Mouse (Mus musculus): ENCODE measurements around the gene Rmi2. TPM values are rescaled to one million over a fixed set of nuclear protein-coding genes. Genes with fewer than 3 reads are reported as not detected.

Rmi2 gene
- polyA plus RNA-seq, 1 experiment from 2014 or later, result 2.8 TPM

DNA sequence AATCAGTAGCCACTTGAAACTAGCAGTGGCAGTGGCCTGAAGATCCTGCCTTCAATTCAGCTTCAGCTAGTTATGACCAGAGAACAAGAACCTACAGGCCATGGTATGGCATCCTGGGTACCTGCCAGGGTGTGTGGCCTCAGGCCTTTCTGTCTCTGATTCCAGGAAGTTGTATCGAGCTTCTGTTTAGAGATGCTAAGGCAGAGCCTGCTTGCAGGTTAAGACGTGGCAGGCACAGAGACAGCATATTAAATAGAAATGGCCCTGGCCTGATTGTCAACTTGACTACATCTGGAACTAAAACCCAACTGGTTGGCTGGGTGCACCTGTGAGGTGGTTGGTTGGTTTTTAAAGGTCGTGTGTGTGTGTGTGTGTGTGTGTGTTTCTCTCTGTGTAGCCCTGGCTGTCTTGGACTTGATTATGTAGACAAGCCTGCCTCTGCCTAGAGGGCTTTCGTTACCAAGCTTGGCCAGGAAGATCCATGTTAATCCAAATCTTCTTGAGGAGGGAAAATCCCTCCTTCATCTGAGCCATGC is 38.0 kb downstream of the Rmi2 start:
- Histone ChIP-seq H3K27me3 (no peaks in the 10 kb centered on the region), H3K9ac (no peak overlapping the region), H3K4me2 (no peak overlapping the region), H3K36me3 (no peaks in the 10 kb centered on the region), H3K4me1 (peaks cover 4% of the 10 kb centered on the region), H3K27ac (no peak overlapping the region), H3K4me3 (no peak overlapping the region), H3K9me3 (no peaks in the 10 kb centered on the region)
- no peak for ATAC-seq (ENCODE audit: insufficient number of reproducible peaks, low FRiP score, low TSS enrichment, low read depth)
- 64% methylated on average over 4 of the region's 4 CpGs for WGBS

DNA sequence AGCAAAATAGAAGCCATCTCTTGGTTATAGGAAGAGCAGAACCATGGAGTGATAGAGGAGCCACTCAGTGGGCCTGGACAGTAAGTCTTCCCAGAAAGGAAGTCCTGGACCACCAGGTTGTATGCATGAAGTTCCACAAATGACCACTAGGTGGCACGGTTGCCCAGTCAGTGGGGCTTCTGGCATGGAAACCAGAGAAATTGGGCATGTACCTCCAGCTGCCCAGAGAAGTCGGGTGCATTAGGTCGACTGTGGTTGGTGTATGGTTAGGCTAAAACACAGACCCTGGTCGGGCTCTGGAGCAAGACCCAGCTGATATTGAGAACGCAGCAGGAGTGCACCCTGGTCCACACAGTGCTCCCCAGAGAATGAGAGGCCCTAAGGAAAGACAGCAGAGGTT is 38.8 kb downstream of the Rmi2 start:
- Histone ChIP-seq H3K9ac (no peak overlapping the region), H3K4me1 (no peaks in the 10 kb centered on the region), H3K27me3 (no peaks in the 10 kb centered on the region), H3K27ac (no peak overlapping the region), H3K9me3 (no peaks in the 10 kb centered on the region), H3K36me3 (no peaks in the 10 kb centered on the region), H3K4me3 (no peak overlapping the region), H3K4me2 (no peak overlapping the region)
- 5% methylated on average over 5 of the region's 5 CpGs for WGBS
- 0 out of 2 replicates have a peak, but pooled peaks have one; percentile 9 for ATAC-seq (ENCODE audit: insufficient number of reproducible peaks, low FRiP score, low TSS enrichment, low read depth)

DNA sequence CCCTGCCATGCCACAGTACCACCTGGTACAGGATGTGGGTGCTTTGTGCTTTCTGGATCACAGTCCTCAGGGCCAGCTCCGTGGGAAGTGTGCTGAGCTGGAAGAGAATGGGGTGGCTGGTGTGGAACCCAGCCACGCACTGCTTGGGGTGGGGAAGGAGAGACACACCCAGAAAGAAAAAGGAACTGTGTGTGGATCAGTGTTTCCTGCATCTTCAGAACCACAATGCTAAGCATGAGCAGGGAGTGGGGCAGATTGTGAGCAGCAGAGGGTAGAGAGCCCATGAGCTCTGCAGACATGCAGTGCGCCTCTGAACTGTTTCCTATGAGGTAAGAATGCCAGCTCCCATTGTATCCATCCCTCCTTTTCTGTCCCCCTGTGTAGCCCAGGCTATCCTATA is 43.4 kb downstream of the Rmi2 start:
- no peak for ATAC-seq (ENCODE audit: insufficient number of reproducible peaks, low FRiP score, low TSS enrichment, low read depth)
- 73% methylated on average over 3 of the region's 3 CpGs for WGBS
- H3K27ac ChIP-seq, result no peak overlapping the region

DNA sequence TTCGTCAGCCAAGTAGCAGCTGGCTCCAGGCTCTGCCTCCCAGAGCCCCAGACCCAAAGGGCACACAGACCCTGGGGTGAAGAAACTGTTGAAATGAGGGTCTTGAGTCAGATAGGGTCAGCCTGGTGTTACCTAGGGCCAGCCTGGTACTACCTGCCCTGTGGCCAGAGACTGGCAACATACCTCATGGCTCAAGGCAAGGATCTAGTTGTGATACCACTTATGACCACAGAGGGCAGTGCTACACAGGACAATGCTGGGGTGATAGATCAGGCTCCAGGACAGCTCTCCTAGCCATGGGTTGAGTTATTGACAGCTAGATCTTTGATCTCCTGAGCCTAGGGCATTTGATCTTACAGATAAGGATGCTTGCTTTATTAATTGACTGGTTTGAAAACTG is 44.6 kb downstream of the Rmi2 start:
- Histone ChIP-seq H3K27me3 (no peaks in the 10 kb centered on the region), H3K9me3 (no peaks in the 10 kb centered on the region), H3K9ac (no peak overlapping the region), H3K4me2 (no peak overlapping the region), H3K4me1 (peaks cover 11% of the 10 kb centered on the region), H3K36me3 (no peaks in the 10 kb centered on the region), H3K4me3 (no peak overlapping the region), H3K27ac (no peak overlapping the region)
- 100% methylated on average over 1 of the region's 1 CpGs for WGBS
- no peak for ATAC-seq (ENCODE audit: insufficient number of reproducible peaks, low FRiP score, low TSS enrichment, low read depth)

More for the DNA sequence above, 43.4 kb downstream of the Rmi2 start:
- H3K9ac ChIP-seq, result no peak overlapping the region
- H3K4me1 ChIP-seq, result peaks cover 11% of the 10 kb centered on the region
- no peaks in the 10 kb centered on the region for H3K27me3 ChIP-seq
- no peaks in the 10 kb centered on the region for H3K36me3 ChIP-seq
- H3K4me3 ChIP-seq, result no peak overlapping the region
- H3K4me2 ChIP-seq, result no peak overlapping the region
- H3K9me3 ChIP-seq, result no peaks in the 10 kb centered on the region

DNA sequence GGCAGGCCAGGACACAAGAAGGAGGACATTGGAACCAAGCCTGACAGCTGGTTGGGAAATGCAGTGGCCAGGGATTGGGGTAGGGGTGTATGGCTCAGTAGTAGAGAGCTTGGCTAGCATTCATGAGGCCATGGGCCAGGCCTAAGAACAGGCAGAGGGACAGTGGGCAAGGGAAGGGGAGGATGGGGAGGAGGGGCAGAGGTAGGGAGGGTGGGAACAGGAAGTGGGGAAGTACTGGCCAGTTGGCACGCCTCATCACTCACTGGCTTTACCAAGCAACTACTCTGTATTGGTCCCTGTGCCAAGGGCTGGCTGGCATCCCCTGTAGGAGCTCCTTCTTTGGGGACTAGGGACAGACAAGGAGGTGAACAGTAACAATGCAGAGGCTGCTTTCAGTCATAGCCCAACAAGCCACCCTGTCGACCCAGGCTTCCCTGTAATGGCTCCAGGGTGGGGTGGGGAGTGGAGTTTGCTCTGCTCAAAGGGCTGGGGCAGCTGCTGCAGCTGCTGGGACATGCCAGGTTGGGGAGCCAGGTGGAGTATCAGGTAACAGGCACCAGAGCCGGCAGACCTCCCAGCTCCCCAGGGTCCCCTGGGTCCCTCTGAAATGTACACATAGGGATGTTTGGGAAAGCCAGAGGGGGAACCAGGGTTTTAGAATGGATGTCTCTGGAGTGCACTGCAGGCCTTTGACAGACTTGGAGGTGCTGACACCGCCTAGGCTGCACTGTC is 46.5 kb downstream of the Rmi2 start:
- ATAC-seq (ENCODE audit: insufficient number of reproducible peaks, low FRiP score, low TSS enrichment, low read depth), result no peak
- no peaks in the 10 kb centered on the region for H3K36me3 ChIP-seq
- H3K4me1 ChIP-seq, result peaks cover 11% of the 10 kb centered on the region
- H3K4me3 ChIP-seq, result no peak overlapping the region
- H3K9me3 ChIP-seq, result no peaks in the 10 kb centered on the region
- 36% methylated on average over 4 of the region's 4 CpGs for WGBS
- H3K9ac ChIP-seq, result no peak overlapping the region
- no peak overlapping the region for H3K27ac ChIP-seq
- H3K27me3 ChIP-seq, result no peaks in the 10 kb centered on the region
- H3K4me2 ChIP-seq, result no peak overlapping the region

- Histone ChIP-seq H3K4me2 (no peak overlapping the region), H3K36me3 (no peaks in the 10 kb centered on the region), H3K9ac (no peak overlapping the region), H3K27me3 (no peaks in the 10 kb centered on the region), H3K4me3 (no peak overlapping the region), H3K27ac (no peak overlapping the region), H3K9me3 (no peaks in the 10 kb centered on the region), H3K4me1 (no peaks in the 10 kb centered on the region)
- WGBS, result 78% methylated on average over 2 of the region's 2 CpGs
- ATAC-seq (ENCODE audit: insufficient number of reproducible peaks, low FRiP score, low TSS enrichment, low read depth), result no peak
These were observed 52.6 kb downstream of the Rmi2 start for GRCm38 (mm10) chr16:10887436-10887835.

- Histone ChIP-seq H3K27ac (no peak overlapping the region), H3K36me3 (no peaks in the 10 kb centered on the region), H3K9ac (no peak overlapping the region), H3K9me3 (no peaks in the 10 kb centered on the region), H3K4me3 (no peak overlapping the region), H3K4me1 (no peaks in the 10 kb centered on the region), H3K27me3 (no peaks in the 10 kb centered on the region), H3K4me2 (no peak overlapping the region)
- 78% methylated on average over 3 of the region's 3 CpGs for WGBS
- ATAC-seq (ENCODE audit: insufficient number of reproducible peaks, low FRiP score, low TSS enrichment, low read depth), result no peak
These were observed 55.5 kb downstream of the Rmi2 start for GRCm38 (mm10) chr16:10890363-10890762.

DNA sequence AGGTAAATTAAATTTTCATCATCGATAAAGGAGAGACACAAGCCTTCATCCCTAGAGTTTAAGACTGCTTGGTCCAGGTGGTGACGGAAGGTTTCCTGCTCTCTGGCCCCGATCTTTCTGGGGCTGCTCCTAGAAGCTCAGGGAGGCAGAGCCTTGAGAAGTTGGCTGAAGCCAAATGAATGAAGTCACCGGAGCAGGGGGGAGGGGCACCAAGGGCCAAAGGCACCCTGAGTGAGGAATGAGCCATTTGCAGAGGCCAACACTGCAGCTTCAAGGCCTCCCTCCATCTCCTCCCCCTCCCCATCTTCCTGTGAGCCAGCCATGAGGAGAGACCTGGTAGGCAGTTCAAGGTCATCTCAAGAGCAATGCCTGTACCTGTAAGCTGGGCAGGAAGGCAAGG is 58.3 kb downstream of the Rmi2 start:
- Histone ChIP-seq H3K27me3 (no peaks in the 10 kb centered on the region), H3K27ac (no peak overlapping the region), H3K9me3 (no peaks in the 10 kb centered on the region), H3K4me3 (no peak overlapping the region), H3K4me2 (no peak overlapping the region), H3K36me3 (no peaks in the 10 kb centered on the region), H3K4me1 (peaks cover 7% of the 10 kb centered on the region; the same call in 1 of the 2 replicates), H3K9ac (no peak overlapping the region)
- 62% methylated on average over 4 of the region's 4 CpGs for WGBS
- no peak for ATAC-seq (ENCODE audit: insufficient number of reproducible peaks, low FRiP score, low TSS enrichment, low read depth)

- Histone ChIP-seq H3K4me2 (no peak overlapping the region), H3K9ac (no peak overlapping the region), H3K27me3 (no peaks in the 10 kb centered on the region), H3K36me3 (no peaks in the 10 kb centered on the region), H3K4me3 (no peak overlapping the region), H3K27ac (peak overlapping the region; percentile 65), H3K4me1 (peaks cover 7% of the 10 kb centered on the region; the same call in 1 of the 2 replicates), H3K9me3 (no peaks in the 10 kb centered on the region)
- no peak for ATAC-seq (ENCODE audit: insufficient number of reproducible peaks, low FRiP score, low TSS enrichment, low read depth)
- 61% methylated on average over 3 of the region's 3 CpGs for WGBS
These were observed 61.0 kb downstream of the Rmi2 start for GRCm38 (mm10) chr16:10895906-10896305.

DNA sequence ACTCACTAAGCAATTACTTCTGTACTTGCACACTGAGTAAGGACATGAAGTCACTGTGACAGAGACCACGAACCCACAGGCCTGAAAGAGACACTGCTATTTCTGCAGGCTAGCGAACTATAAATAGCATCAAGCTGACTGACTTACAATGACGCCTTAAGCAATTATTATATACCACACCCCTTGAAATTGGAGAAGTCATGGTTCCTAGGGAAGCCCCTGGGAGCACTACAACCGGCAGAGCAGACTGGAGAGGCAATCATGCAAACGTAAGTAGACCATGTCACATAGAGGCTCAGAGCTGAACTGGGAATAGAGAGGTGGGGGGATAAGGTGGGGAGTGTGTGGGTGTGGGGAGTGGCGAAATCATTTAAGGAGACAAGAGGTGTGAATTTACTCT is 62.5 kb downstream of the Rmi2 start:
- peak; percentile 41; the same call in 1 of the 2 replicates for ATAC-seq (ENCODE audit: insufficient number of reproducible peaks, low FRiP score, low TSS enrichment, low read depth)
- no peaks in the 10 kb centered on the region for H3K9me3 ChIP-seq
- no peaks in the 10 kb centered on the region for H3K27me3 ChIP-seq
- no peak overlapping the region for H3K4me3 ChIP-seq
- no peak overlapping the region for H3K9ac ChIP-seq
- H3K27ac ChIP-seq, result no peak overlapping the region
- WGBS, result 29% methylated on average over 6 of the region's 6 CpGs
- no peak overlapping the region for H3K4me2 ChIP-seq
- peaks cover 7% of the 10 kb centered on the region; the same call in 1 of the 2 replicates for H3K4me1 ChIP-seq
- H3K36me3 ChIP-seq, result no peaks in the 10 kb centered on the region

DNA sequence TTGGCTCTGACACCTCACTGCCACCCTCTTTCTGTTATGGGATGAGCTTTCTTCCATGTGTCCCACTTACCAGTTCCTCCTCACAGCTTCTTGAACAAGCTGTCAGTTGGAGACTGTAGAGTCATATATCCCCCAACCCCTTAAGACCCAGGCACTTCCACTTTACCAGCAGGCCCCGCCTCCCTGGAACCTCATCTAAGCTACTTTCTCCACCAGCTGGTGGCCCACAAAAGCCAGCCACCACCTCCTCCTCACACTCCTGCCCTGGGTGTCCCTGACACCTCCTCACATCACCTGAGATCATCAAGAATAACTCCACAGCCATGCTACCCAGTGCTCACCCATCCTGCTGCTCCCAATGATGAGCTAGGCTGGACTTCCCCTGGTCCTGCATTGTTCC is 65.9 kb downstream of the Rmi2 start:
- no peak for ATAC-seq (ENCODE audit: insufficient number of reproducible peaks, low FRiP score, low TSS enrichment, low read depth)
- H3K4me2 ChIP-seq, result no peak overlapping the region
- 88% methylated on average over 1 of the region's 1 CpGs for WGBS

GRCm38 (mm10) chr16:10901956-10902355 is 67.1 kb downstream of the Rmi2 start:
- H3K9me3 ChIP-seq, result no peaks in the 10 kb centered on the region
- H3K4me1 ChIP-seq, result peaks cover 16% of the 10 kb centered on the region
- WGBS, result 51% methylated on average over 2 of the region's 2 CpGs
- H3K36me3 ChIP-seq, result no peaks in the 10 kb centered on the region
- H3K27me3 ChIP-seq, result no peaks in the 10 kb centered on the region
- no peak overlapping the region for H3K4me3 ChIP-seq
- ATAC-seq (ENCODE audit: insufficient number of reproducible peaks, low FRiP score, low TSS enrichment, low read depth), result no peak
- H3K4me2 ChIP-seq, result no peak overlapping the region
- no peak overlapping the region for H3K27ac ChIP-seq
- H3K9ac ChIP-seq, result no peak overlapping the region

More for the DNA sequence above, 65.9 kb downstream of the Rmi2 start:
- H3K4me1 ChIP-seq, result peaks cover 13% of the 10 kb centered on the region
- no peaks in the 10 kb centered on the region for H3K27me3 ChIP-seq
- H3K4me3 ChIP-seq, result no peak overlapping the region
- no peaks in the 10 kb centered on the region for H3K36me3 ChIP-seq
- H3K9ac ChIP-seq, result no peak overlapping the region
- H3K9me3 ChIP-seq, result no peaks in the 10 kb centered on the region
- no peak overlapping the region for H3K27ac ChIP-seq
